Mouse (Mus musculus) MN1 (cell line): ENCODE measurements at regions not wholly inside any gene's neighbourhood (a gene's known extent, or its start where the extent isn't known, plus 50 kb on each side); places are given as distances from the start of the nearest gene placed in this dataset.

Experiments used
- DNase-seq: peaks from one replicate; pipeline ENCODE4 v3.0.0-alpha.2; 2016; ENCODE audit warnings: low spot score

DNA sequence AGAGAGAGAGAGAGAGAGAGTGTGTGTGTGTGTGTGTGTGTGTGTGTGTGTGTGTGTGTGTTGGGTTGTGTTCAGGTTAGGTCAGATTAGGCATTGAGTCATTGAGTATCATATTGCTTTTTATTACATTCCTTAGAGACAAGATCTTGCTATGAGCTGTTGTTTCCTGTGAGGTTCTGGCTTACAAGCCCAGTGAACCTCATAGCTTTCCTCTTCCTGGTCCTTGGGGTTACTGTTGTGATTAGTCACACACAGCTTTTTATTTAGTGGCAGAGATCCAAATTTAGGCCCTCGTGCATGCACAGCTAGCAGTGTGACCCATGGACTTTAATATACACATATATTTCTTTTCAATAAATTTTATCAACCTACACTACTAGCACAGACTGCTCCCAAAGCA lies 120.3 kb upstream of the Gm12666 start:
- peak; percentile 56 for DNase-seq

DNA sequence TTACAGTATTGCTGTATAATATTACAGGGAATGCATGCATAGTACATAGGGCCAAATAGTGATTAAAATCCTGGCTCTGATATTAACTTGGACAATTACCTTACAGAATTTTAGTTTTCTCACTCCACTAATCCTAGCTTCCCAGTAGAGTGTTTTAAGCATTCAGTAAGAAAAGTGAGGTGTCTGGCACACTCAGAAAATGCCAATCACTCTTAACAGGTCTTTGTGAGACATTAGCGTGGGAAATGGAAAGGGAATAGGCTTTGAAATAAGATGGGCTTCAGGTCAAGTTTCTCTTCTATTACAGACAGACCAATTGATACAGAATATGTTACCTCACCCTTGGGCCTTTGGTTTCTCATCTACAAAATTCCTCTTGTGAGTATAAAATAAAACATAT lies 74.3 kb upstream of the Gm12666 start:
- no peak for DNase-seq

DNA sequence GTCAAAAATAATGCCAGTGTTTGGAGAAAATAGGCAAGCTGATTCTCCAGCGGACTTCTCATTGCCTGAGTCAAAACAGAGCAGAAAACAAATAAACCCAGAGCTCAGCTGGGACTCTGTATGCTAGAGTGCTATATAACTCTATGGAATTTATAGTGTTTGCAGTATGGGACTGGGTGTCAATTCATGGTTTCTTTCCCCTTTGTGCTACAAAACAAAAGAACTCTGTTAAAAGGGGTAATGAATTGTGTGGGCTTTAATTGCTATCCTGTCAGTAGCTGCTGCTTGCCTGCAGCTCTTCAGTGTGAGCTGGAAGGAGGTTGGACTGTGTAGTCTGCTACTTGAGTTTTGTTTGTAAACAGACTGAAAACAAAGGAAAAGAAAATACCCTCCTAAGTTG lies 55.3 kb upstream of the Gm12666 start:
- DNase-seq, result no peak
